Mouse (Mus musculus) embryonic stem cell, embryonic (primary cell): ENCODE measurements around the gene Nlgn1.

Source experiments
- CTCF ChIA-PET, 4 experiments: fragments of 300-600 bp in 2 of 4; fragments of 350-600 bp in 2 of 4; sonication (Branson Sonifier 250); formaldehyde crosslinking; loops; one replicate each; lab custom pipeline; 2022; ENCODE audit warnings: inconsistent platforms in 2 of 4; lab: Charles Lee
- POLR2A ChIA-PET, 4 experiments: fragments of 300-600 bp in 2 of 4; fragments of 350-600 bp in 2 of 4; sonication (Branson Sonifier 250); formaldehyde crosslinking; loops; one replicate each; lab custom pipeline; 2022; ENCODE audit warnings: antibody characterized with exemption in 4 of 4, inconsistent platforms in 1 of 4; lab: Charles Lee

The Nlgn1 gene

GRCm38 (mm10) chr3:25914365-25915065, 417.7 kb downstream of the Nlgn1 start:
- CTCF ChIA-PET, result no interaction called here
- POLR2A ChIA-PET, result no interaction called here

GRCm38 (mm10) chr3:25903140-25903809, 429.0 kb downstream of the Nlgn1 start:
- POLR2A ChIA-PET, result no interaction called here
- CTCF ChIA-PET, result no interaction called here

- POLR2A ChIA-PET, result interaction anchor here in 1 of 4 experiments (0.6 kb wide), 1 partner anchor 1748 kb away, joined by 3 read pairs; no protein-coding TSS in a partner anchor
Observed at GRCm38 (mm10) chr3:25897456-25897855, 434.8 kb downstream of the Nlgn1 start.

GRCm38 (mm10) chr3:25884797-25885196, 447.5 kb downstream of the Nlgn1 start:
- POLR2A ChIA-PET, result no interaction called here
- CTCF ChIA-PET, result no interaction called here

More at GRCm38 (mm10) chr3:25897456-25897855, 434.8 kb downstream of the Nlgn1 start:
- CTCF ChIA-PET, result no interaction called here

- POLR2A ChIA-PET, result no interaction called here
- CTCF ChIA-PET, result interaction anchor here in 1 of 4 experiments (0.6 kb wide), 1 partner anchor 21 kb away, joined by 3 read pairs; no protein-coding TSS in a partner anchor
Observed at GRCm38 (mm10) chr3:25869161-25869560, 463.1 kb downstream of the Nlgn1 start.

- POLR2A ChIA-PET, result no interaction called here
- CTCF ChIA-PET, result no interaction called here
Observed at GRCm38 (mm10) chr3:25858384-25858783, 473.9 kb downstream of the Nlgn1 start.

- CTCF ChIA-PET, result no interaction called here
Observed at GRCm38 (mm10) chr3:25844686-25845462, 487.4 kb downstream of the Nlgn1 start.

GRCm38 (mm10) chr3:25830237-25830636, 502.0 kb downstream of the Nlgn1 start:
- ChIA-PET CTCF (no interaction called here), POLR2A (no interaction called here)

More at GRCm38 (mm10) chr3:25844686-25845462, 487.4 kb downstream of the Nlgn1 start:
- POLR2A ChIA-PET, result no interaction called here

- CTCF ChIA-PET, result no interaction called here
- POLR2A ChIA-PET, result no interaction called here
Observed at GRCm38 (mm10) chr3:25813368-25813767, 518.9 kb downstream of the Nlgn1 start.

- ChIA-PET CTCF (no interaction called here), POLR2A (no interaction called here)
Observed at GRCm38 (mm10) chr3:25807559-25807958, 524.7 kb downstream of the Nlgn1 start.

- POLR2A ChIA-PET, result no interaction called here
Observed at GRCm38 (mm10) chr3:25781651-25782050, 550.6 kb downstream of the Nlgn1 start.

GRCm38 (mm10) chr3:25775437-25775836, 556.8 kb downstream of the Nlgn1 start:
- CTCF ChIA-PET, result no interaction called here
- POLR2A ChIA-PET, result no interaction called here

More at GRCm38 (mm10) chr3:25781651-25782050, 550.6 kb downstream of the Nlgn1 start:
- CTCF ChIA-PET, result no interaction called here

- POLR2A ChIA-PET, result no interaction called here
- CTCF ChIA-PET, result no interaction called here
Observed at GRCm38 (mm10) chr3:25773908-25774307, 558.4 kb downstream of the Nlgn1 start.

GRCm38 (mm10) chr3:25773467-25773866, 558.8 kb downstream of the Nlgn1 start:
- ChIA-PET POLR2A (no interaction called here), CTCF (no interaction called here)

- ChIA-PET POLR2A (interaction anchor here in 1 of 4 experiments (0.6 kb wide), 1 partner anchor 42 kb away, joined by 4 read pairs; no protein-coding TSS in a partner anchor), CTCF (no interaction called here)
Observed at GRCm38 (mm10) chr3:25763689-25764088, 568.6 kb downstream of the Nlgn1 start.

- ChIA-PET CTCF (no interaction called here), POLR2A (interaction anchor here in 1 of 4 experiments (0.5 kb wide), 1 partner anchor 1462 kb away, joined by 3 read pairs; no protein-coding TSS in a partner anchor)
Observed at GRCm38 (mm10) chr3:25757813-25758212, 574.4 kb downstream of the Nlgn1 start.

- CTCF ChIA-PET, result no interaction called here
- POLR2A ChIA-PET, result no interaction called here
Observed at GRCm38 (mm10) chr3:25724111-25724510, 608.1 kb downstream of the Nlgn1 start.

GRCm38 (mm10) chr3:25721464-25721863, 610.8 kb downstream of the Nlgn1 start:
- ChIA-PET POLR2A (interaction anchor here in 1 of 4 experiments (0.7 kb wide), 1 partner anchor 42 kb away, joined by 4 read pairs; no protein-coding TSS in a partner anchor), CTCF (no interaction called here)

GRCm38 (mm10) chr3:25707380-25707779, 624.9 kb downstream of the Nlgn1 start:
- POLR2A ChIA-PET, result no interaction called here
- CTCF ChIA-PET, result no interaction called here

- POLR2A ChIA-PET, result no interaction called here
- CTCF ChIA-PET, result no interaction called here
Observed at GRCm38 (mm10) chr3:25697231-25697630, 635.0 kb downstream of the Nlgn1 start.
